Mouse (Mus musculus) gastrocnemius, adult 8-10 months (tissue): ENCODE measurements around the gene Polr2f. TPM values are rescaled to one million over a fixed set of nuclear protein-coding genes. Genes with fewer than 3 reads are reported as not detected.

ENCODE experiments used
- DNase-seq, 2 experiments: peaks; one replicate each; pipeline ENCODE4 v3.0.0; 2022; ENCODE audit warnings: low spot score in 2 of 2
- total RNA-seq, 4 experiments: library from RNA; stranded (reverse); gene quantifications; 2 replicates each; pipeline ENCODE4 v1.2.4; 2022

Polr2f gene
- total RNA-seq, 4 experiments from 2014 or later, result 57.8 to 75.3 (median 70.3) TPM

GRCm38 (mm10) chr15:79152709-79153108 lies 11.9 kb downstream of the Polr2f start:
- DNase-seq, result no peak

GRCm38 (mm10) chr15:79155572-79155971 lies 14.8 kb downstream of the Polr2f start:
- DNase-seq, result no peak

GRCm38 (mm10) chr15:79162301-79162700 lies 21.5 kb downstream of the Polr2f start:
- no peak for DNase-seq

DNA sequence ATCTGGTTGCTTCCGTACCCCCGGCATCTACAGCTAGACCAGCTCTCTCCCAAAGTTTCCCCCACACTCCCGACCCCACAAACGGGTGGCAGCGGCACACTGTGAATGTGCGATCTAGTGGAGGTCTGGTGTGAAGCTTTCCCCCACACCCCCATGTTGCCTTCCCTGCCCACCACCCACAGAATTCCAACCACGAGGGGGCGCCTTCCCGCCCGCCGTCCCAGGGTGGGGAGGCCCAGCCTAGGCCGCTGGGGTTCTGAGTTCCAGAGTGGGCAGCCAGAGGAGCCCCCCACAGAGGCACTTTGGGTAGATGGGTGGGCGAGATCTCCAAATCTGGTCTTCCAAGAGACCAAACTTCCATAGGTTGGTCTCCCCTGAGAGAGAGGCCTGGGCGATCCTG lies 22.0 kb downstream of the Polr2f start:
- DNase-seq, result no peak

DNA sequence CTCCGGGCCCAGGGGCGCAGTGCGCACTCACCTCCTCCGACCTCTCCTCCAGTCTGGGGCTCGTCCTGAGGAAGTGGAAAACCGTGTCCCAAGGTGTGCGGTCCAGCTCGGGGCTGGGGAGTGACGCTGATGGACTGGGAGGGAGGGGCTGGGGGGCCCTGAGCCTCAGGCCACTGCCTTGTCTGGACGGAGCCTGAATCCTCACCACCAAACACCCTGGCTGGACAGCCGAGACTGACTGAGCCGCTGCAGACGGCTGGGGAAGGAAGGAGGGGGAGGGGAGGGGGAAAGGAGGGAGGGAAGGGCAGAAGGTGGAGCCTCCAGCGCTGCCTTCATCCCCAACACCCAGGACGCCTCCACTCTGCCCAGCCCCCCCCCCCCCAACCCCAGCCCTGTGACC lies 23.4 kb downstream of the Polr2f start:
- no peak for DNase-seq

DNA sequence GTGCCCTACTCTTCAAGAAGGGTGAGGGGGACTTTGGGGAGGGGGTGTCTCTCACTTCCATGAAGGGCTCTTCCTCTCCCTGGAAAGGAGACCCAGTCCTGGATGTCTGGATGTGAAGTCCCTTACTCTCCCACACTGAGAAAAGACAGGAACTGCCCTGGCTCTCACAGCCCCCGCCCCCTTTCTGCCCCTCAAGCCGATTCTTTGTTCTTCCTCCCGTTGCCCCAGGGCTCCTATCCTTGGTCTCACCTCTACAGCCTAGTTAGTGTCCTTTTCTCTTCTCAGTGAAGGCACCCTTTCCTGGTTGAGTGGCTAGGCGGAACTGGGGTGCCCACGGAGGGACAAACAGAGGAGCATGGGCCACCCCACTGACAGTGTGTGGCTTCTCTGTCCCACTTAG lies 24.3 kb downstream of the Polr2f start, which contains the start of gene Sox10:
Sox10 (minus strand) TSS at position 101 of the 400 bp plus-strand sequence.
- no peak for DNase-seq

DNA sequence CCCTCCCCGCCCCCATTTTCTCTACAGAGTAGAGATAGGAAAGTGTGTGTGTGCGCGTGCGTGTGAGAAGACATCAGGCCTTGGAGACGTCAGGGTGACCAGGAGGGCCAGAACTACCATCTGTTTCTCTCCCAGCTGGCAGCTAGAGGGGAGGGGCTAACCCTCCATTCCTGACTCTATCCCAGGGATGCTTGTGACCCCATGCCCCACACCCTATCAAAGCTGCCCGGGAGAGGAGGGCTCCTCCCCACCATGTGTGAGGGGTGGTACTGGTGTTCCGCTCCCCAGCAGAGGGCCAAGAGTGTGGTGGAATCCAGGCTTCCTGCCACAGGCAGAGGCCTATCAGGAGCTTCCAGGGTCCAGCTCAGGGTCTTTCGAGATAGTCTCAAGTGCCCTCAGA lies 25.9 kb downstream of the Polr2f start:
- no peak for DNase-seq

GRCm38 (mm10) chr15:79176905-79177304 lies 36.1 kb downstream of the Polr2f start:
- DNase-seq, result no peak

DNA sequence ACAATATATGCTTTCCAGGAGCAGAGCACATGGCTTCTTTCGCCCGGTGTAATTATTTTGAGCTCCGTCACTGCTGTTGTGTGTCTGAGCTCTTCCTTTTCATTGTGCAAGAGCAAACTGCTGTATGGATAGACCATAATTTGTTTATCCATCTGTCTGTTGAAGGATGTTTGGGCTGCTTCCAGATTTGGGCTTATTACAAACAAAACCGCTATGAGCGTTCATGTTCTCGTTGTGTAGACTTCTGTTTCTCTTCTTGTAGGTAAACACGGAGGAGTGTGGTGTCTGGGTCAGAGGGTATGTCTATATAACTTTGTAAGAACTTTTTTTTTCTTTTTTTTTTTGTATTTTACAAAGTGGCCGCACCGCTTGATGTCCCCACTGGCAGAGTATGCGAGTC lies 44.4 kb downstream of the Polr2f start:
- no peak for DNase-seq

DNA sequence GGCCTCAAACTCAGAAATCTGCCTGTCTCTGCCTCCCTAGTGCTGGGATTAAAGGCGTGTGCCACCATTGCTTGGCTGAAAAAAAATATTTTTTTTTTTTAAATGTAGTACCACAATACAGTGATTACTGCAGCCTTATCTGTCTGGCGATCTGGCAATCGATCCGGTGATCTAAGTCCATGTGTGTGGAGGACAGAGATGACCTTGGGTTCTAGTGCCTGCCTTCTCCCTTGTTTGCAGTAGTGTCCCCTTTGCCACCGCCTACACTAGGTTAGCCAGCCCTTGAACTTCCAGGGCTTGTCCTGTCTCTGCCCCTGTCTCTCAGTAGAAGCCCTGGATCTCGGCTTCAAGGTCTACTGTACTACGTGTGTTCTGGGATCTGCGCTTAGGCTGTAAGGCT lies 47.0 kb downstream of the Polr2f start:
- no peak for DNase-seq

DNA sequence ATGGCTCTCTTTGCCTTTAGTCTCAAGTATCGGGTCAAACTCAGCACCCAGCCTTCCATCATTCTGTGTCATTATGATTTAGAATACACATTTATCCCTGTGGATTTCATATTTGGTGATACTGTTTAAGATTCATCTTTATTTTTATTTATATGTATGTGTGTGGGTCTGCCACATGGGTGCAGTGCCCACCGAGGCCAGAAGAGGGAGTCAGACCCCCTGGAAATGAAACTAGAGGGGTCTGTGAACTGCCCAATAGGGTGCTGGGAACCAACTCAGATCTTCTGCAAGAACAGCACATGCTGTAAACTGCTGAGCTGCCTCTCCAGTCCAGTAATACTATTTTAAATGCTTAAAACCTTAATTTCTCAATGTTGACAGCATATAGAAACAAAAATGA lies 50.6 kb downstream of the Polr2f start:
- DNase-seq, result no peak

DNA sequence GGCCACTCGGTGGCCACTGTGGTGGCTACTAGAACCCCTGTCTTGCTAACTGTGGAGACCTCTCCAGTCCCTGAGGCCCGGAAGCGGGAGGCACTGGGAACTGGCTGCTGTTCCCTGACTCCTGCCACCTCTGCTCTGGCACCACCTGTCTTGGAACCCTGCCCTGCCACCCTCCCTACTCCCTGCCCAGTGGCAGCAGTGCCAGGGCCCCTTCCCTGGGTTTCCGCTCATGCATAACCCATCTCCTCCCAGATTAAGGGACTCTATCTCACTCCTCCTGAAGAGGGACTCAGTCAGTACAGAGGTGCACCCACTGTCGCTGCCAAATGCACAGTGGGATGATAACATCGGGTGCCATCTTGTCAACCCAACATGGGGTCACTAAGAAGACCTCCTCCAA lies 51.6 kb downstream of the Polr2f start:
- no peak for DNase-seq

GRCm38 (mm10) chr15:79192885-79193845 lies 52.4 kb downstream of the Polr2f start:
- DNase-seq, result no peak

GRCm38 (mm10) chr15:79194048-79194447 lies 53.2 kb downstream of the Polr2f start:
- DNase-seq, result no peak

DNA sequence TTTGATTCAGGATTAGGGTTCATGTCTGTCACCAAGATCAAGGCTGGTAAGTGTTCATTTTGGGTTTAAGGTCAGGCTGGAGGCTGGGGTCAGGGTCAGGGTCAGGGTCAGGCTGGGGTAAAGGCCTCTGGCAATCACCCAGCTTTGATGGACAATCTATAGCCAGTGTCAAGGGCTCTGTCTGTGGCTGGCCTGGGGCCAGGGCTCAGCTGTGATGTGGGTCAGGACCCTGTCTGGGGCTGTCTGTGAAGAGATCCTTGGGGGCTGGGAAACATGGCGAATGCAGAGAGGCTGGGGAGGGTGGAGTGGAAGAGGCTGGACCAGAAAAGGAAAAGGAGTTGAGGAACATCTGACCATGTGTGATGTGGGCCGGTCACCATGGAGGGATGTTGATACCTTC lies 54.1 kb downstream of the Polr2f start:
- DNase-seq, result no peak

- peak; percentile 18 to 25 for DNase-seq
These were observed 54.7 kb downstream of the Polr2f start for GRCm38 (mm10) chr15:79195492-79195891.

DNA sequence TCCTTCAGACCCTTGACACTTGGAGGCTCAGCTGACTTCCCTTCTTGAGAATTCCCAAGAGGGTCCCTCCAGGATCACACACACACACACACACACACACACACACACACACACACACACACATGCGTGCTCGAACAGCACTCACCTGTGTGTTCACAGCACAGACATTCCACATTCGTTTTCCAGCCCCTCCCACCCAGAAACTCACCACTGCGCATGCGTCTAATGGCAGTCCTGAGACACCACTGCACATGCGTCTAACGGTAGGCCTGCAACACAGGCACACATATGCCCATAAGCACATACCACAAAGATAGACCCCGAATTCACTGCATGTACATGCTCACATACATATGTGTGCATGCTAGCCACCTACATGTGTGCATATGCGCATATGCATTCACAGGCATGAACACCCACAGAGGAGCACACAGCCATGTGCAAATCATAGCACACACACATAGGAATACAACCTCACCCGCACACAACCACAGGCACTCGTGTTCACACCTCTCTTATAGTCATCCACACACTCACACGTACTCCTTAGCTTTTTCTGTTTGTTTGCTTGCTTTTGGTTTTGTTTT lies 58.7 kb downstream of the Polr2f start:
- no peak for DNase-seq

Other genes with a start within 250 kb of the Polr2f start
- gene Gm49510, start 241.3 kb upstream of the Polr2f start, total RNA-seq, result not detected
- gene Sh3bp1, start 241.2 kb upstream of the Polr2f start, total RNA-seq, result 1 to 10 TPM in 2 of 4 experiments, under 1 TPM in 2; 0.80 to 1.7 (median 1.2) TPM
- 1 to 10 TPM; 1.7 to 2.7 (median 2.1) TPM for gene Pdxp, start 227.1 kb upstream of the Polr2f start, total RNA-seq
- gene Lgals1, start 214.3 kb upstream of the Polr2f start, total RNA-seq, result 100 to 1,000 TPM; 214 to 406 (median 281) TPM
- gene Nol12, start 206.1 kb upstream of the Polr2f start, total RNA-seq, result 10 to 100 TPM; 24.0 to 31.2 (median 28.1) TPM
- gene Triobp, start 193.3 kb upstream of the Polr2f start, total RNA-seq, result 10 to 100 TPM; 38.3 to 69.6 (median 41.9) TPM
- gene H1f0, start 112.6 kb upstream of the Polr2f start, total RNA-seq, result 100 to 1,000 TPM in 1 of 4 experiments, 10 to 100 TPM in 3; 84.7 to 103 (median 92.1) TPM
- gene Galr3, start 99.1 kb upstream of the Polr2f start, total RNA-seq, result not detected
- gene Ankrd54, start 78.1 kb upstream of the Polr2f start, total RNA-seq, result 1 to 10 TPM; 3.1 to 5.8 (median 3.5) TPM
- 10 to 100 TPM; 57.8 to 60.8 (median 60.6) TPM for gene Eif3l, start 65.8 kb upstream of the Polr2f start, total RNA-seq
- 10 to 100 TPM in 3 of 4 experiments, 1 to 10 TPM in 1; 9.8 to 12.6 (median 11.2) TPM for gene Micall1, start 32.1 kb upstream of the Polr2f start, total RNA-seq
- gene 1700088E04Rik, start 244 bp downstream of the Polr2f start, total RNA-seq, result 1 to 10 TPM in 1 of 4 experiments, under 1 TPM in 3; 0.36 to 1.5 (median 0.80) TPM
- under 1 TPM; 0.19 to 0.72 (median 0.64) TPM for gene Sox10, start 24.2 kb downstream of the Polr2f start, total RNA-seq
- gene Pick1, start 88.2 kb downstream of the Polr2f start, total RNA-seq, result 10 to 100 TPM; 30.0 to 34.8 (median 32.4) TPM
- under 1 TPM; 0.24 to 0.72 (median 0.36) TPM for gene Gm49486, start 88.4 kb downstream of the Polr2f start, total RNA-seq
- gene Slc16a8, start 113.8 kb downstream of the Polr2f start, total RNA-seq, result under 1 TPM; 0.15 to 0.85 (median 0.16) TPM
- gene Baiap2l2, start 144.5 kb downstream of the Polr2f start, total RNA-seq, result 1 to 10 TPM; 2.6 to 6.1 (median 3.5) TPM
- 10 to 100 TPM; 17.3 to 22.2 (median 18.0) TPM for gene Pla2g6, start 187.4 kb downstream of the Polr2f start, total RNA-seq
- gene Maff, start 205.6 kb downstream of the Polr2f start, total RNA-seq, result 1 to 10 TPM; 2.4 to 6.3 (median 4.3) TPM